Mouse (Mus musculus): ENCODE measurements around the gene Patz1.

DNA sequence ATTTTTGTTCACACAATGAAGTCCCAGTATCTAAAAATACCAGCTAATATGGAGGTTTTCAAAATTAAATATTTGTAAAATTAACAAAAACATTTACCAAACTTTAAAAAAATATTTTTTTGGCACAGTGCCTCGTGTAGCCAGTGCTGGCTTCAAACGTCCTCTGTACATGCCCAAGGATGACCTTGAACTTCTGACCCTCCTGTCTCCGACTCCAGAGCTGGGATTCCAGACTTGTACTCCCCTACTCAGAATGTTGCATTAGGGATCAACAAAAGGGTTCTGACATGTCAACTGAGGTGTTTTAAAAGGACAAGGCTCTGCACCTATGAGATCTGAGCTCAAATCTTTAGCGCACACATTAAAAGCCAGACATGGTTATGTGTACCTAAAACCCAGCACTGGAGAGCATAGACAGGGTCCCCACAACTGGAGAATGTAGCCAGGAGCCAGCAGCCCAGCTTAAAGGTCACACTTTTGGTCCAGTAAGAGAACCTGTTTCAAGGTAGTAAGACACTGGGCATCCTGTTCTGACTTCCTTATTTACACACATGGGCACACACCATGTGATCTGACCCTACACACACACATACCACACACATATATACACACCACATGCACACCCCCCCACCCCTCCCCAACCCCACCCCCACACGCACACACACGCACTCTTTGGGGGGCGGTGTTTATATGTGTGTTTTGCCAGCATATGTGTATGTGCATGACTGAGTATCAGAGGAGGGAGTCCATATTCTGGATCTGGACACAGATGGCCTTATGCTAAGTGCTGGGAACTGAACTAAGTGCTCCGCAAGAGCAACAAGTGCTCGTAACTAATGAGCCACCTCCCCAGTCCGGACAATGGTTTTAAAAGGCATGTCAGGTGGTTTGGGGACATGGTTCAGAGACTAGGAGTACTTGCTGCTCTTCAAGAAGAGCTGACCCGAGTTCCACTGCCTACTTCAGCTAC is 40.4 kb downstream of the Patz1 start:
- TF ChIP-seq FLI1 (IDR thresholded peaks at IDR 0.05; ENCODE audit: low read length), result no peak
- no peak for TF ChIP-seq GATA1 (IDR thresholded peaks at IDR 0.05; ENCODE audit: borderline replicate concordance, low read length)
